Mouse (Mus musculus) liver, adult 2 months (tissue): ENCODE data around the gene Serpinf1.

Experiments used
- CTCF ChIP-seq: fragments of 200-500 bp; IDR thresholded peaks from 2 replicates; pipeline ENCODE4 v1.5.1; 2011; ENCODE audit warnings: low read depth, low read length, control low read depth
- POLR2A ChIP-seq: fragments of 200-500 bp; IDR thresholded peaks from 2 replicates; pipeline ENCODE4 v1.6.1; 2011; ENCODE audit warnings: low read length, control low read depth; ENCODE audit not compliant: insufficient read depth; ENCODE audit errors: extremely low read depth

GRCm38 (mm10) chr11:75434138-75434537, 11.6 kb upstream of the Serpinf1 start:
- TF ChIP-seq POLR2A: no peak
- TF ChIP-seq CTCF: peak; percentile 61
